Mouse (Mus musculus): Measurements from ENCODE around the gene Mllt11. TPM values are rescaled to one million over a fixed set of nuclear protein-coding genes. Genes with fewer than 3 reads are reported as not detected.
A peak's percentile ranks its signal among the peaks of the same experiment; 100 is the strongest.
"Not testable (repeated sequence)": the region's sequence is repeated elsewhere in the genome, so short reads cannot be mapped to it uniquely, and the experiment has no call there.

Gene Mllt11
- total RNA-seq, 2 experiments from 2014 or later: 285 to 326 TPM

GRCm38 (mm10) chr3:95216655-95217254 is 15.2 kb downstream of the Mllt11 start:
- no peak for DNase-seq

DNA sequence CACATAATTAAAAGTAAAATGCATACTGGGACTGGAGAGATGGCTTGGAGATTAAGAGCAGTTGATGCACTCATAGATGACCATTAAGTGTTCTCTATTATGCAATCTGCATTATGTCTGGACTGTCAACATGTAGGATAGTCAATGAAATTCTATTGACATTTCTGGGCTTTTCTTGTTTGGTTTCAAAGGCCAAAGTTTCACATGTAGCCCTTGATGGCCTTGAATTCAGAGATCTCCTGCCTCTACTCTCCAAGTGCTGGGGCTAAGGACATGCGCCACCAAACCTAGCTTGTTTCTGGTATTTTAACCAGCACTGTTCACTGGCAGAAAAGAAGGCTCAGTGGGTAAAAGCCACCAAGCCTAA is 18.4 kb downstream of the Mllt11 start:
- DNase-seq: no peak

GRCm38 (mm10) chr3:95212889-95213608 is 18.9 kb downstream of the Mllt11 start:
- not testable (repeated sequence) for DNase-seq

GRCm38 (mm10) chr3:95210585-95210984 is 21.4 kb downstream of the Mllt11 start:
- no peak for DNase-seq

DNA sequence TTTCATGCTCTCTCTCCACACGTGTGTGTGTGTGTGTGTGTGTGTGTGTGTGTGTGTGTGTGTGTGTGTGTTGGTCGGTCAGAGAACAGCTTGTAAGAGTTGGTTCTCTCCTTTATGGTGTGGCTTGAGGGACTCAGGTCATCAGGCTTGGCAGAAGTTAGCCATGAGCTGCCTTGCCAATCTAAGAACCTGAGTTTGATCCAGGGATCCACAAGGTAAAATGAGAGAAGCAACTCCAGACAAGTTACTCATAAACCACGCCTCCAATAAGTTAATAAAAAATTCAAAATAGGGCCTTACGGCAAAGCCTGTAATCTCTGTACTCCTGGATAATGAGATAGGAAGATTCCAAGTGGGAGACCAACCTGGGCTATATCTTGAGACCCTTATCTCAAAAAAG is 23.7 kb downstream of the Mllt11 start:
- DNase-seq: no peak

GRCm38 (mm10) chr3:95203880-95204279 is 28.1 kb downstream of the Mllt11 start:
- DNase-seq: no peak

DNA sequence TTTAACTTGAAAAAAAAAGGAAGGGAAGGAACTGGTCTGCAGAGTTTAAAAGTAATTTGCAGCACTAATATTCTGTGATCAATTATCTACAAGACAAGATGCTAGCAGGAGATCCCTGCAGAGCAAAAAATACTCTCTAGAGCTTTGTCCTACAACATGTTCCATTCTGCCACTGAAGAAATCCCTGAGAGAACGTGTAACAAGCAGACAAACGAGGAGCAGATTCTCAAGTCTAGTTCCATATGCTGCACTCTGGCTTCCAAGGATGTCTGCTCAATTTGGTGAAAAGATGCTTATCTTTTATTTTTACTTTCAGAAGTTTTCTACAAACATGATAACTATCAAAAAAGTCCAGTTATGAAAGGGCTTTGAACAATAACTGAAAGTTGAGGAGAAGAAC is 31.4 kb downstream of the Mllt11 start:
- no peak for DNase-seq

- no peak for DNase-seq
These were observed 31.8 kb downstream of the Mllt11 start for GRCm38 (mm10) chr3:95200132-95200531.

- no peak for DNase-seq
These were observed 32.9 kb downstream of the Mllt11 start for GRCm38 (mm10) chr3:95199101-95199500.

GRCm38 (mm10) chr3:95195772-95196171 is 36.2 kb downstream of the Mllt11 start:
- DNase-seq: no peak

DNA sequence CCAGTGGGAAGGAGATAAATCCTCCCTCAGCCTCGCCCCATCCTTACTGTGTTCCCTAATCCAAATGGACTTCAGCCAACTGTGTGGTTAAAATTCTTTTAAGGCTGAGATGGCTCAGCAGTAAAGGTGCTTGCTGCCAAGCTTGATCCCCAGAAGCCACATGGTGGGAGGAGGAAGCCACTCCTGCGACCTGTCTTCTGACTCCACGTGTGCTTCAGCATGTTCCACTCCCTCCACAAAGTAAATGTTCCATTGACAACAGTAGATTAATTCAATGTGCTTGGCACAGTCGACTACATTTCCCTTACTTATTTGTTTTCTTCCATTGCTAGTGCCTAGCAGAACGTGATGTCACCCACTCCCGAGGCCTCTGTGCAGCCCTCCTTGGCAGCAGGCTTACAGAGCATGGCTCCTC is 37.2 kb downstream of the Mllt11 start:
- DNase-seq: no peak

DNA sequence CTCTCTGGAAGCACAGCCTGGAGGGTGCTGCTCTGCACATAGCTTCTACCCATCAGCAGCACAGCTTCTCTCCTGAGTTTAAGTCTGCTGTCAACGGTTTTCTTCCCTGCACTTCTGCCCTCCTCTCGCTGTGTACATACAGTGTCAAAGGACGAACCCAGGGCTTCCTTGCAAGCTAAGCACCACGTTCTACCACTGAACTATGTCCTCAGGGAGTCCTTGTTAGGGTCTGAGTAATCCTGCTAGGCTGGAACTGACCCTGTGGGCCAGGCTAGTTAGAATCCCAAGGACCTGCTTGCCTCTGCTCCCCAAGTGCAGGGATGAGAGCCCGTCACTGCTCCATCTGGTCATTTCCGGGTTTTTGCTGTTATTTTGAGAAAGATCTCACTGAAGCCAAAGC is 45.1 kb downstream of the Mllt11 start:
- no peak for DNase-seq

GRCm38 (mm10) chr3:95186100-95186499 is 45.9 kb downstream of the Mllt11 start:
- DNase-seq: no peak

GRCm38 (mm10) chr3:95184796-95185577 is 47.0 kb downstream of the Mllt11 start:
- no peak for DNase-seq

DNA sequence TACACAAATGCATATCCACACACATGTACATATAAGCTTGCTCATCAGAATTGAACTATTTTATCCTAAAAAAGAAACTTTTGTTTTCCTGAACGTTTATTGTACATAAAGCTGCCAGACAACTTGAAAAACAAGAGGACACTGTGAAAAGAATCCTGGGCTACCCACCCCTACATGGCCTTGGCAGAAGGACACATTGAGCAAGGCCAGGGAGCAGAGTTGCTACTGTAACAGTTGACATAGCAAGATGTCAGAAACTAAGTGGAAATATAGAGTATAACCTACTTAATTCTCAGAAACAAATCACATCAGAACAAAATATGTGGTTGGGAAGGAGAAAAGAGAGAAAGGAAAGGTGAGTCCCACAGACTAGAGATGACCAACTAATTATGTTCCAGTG is 50.1 kb downstream of the Mllt11 start:
- DNase-seq: no peak

DNA sequence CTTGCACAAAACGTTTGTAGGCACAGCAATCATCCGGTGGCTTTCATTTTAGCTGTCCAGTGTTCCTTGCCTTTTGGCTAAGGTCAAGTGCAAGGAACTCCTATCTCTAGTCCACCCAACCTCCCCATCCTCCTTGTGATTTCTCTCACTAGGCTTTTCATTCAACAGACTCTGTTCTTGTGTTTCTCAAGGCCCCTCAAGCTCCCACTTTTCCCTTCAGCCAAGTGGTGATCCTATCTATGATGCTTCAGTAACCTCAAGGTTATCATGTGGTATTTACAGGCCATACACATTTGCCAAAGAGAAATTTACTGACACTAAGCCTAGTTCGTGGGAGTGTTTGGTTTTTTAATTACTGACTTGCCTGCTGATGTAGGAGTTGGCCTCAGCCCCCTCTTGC is 52.1 kb downstream of the Mllt11 start:
- DNase-seq: no peak

DNA sequence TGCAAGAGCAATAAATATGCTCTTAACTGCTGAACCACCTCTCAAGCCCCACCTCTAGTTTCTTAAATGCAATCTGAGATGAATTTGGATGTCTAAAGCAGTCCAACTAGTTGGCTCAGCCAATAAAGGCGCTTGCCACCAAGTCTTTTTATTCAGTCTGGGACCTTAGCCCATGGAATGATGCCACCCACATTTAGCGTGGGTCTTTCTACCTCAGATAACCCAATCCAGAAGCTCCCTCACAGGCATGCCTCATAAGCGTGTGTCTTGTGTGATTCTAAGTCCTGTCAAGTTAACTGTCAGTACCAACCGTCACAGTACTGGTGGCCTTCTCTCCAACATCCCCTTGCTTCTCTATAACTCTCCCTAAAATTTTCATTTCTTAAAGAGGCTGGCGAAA is 53.0 kb downstream of the Mllt11 start:
- DNase-seq: no peak

GRCm38 (mm10) chr3:95177583-95177982 is 54.4 kb downstream of the Mllt11 start:
- no peak for DNase-seq

DNA sequence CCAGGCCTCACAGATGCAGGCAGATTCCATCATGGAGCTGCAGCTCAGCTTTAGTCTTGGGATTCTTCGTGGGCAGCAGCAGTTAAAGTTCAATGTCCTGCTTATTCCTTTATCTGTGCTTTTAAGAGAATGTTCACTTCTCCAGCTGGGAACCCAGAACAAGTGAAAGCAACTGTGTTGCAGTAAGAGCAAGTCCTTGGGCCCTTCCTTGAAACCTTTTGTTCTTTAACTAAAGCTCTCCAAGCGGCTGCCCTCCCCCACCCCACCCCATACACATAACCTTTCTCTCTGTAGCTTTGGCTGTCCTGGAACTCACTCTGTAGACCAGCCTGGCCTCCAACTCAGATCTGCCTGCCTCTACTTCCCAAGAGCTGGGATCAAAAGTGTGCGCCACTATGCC is 55.5 kb downstream of the Mllt11 start:
- no peak for DNase-seq

- DNase-seq: peak; percentile 70 to 72
These were observed 57.9 kb downstream of the Mllt11 start for GRCm38 (mm10) chr3:95174011-95174592.

DNA sequence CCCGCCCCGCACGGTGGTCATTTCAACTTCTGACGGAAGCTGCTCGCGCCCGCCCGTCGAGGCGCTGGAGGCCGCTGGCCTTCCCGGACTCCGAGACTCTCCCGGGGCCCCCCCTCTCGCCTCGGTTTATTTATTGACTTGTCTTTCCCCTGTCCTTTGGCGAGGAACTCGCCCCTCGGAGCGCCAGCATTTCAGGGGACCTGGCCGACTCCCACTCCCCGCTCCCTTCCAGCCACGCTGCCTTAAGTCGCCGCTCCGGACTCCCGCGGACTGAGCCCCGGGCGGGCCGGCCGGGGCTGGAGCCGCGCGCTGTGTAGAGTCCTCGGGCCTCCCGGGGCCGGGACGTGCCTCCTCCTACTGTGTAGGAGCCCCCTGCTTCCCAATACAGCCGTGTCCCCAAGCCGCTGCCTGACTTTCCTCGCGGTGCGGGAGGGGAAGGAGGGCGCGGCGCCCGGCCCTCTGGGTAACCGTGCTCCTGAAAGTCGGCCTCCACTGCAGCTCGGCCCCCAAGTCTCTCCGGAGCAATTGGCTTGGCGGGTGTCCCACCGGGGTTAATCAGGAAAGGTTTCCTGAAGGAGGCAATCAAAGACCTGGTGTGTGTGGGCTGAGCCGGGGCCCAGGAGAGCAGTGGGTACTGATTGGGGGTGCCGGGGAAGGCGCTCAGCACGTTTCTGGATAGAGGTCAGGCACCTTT is 58.6 kb downstream of the Mllt11 start:
- DNase-seq: no peak

GRCm38 (mm10) chr3:95172526-95173255 is 59.3 kb downstream of the Mllt11 start:
- DNase-seq: no peak

All from layer of hippocampus, postnatal 36 days (tissue).